Mouse (Mus musculus) MEL (cell line): ENCODE measurements at regions not wholly inside any gene's neighbourhood (a gene's known extent, or its start where the extent isn't known, plus 50 kb on each side); places are given as distances from the start of the nearest gene placed in this dataset.

Source experiments
- DNase-seq: peaks from one replicate; pipeline ENCODE4 v3.0.0; 2011; ENCODE audit warnings: low read depth, low spot score
- H3K27ac ChIP-seq: 2 replicates; pipeline ENCODE4 v1.5.1; 2012; ENCODE audit warnings: low read depth, mild to moderate bottlenecking, control low read depth, low read length, moderate library complexity; ENCODE audit not compliant: control insufficient read depth
- H3K27me3 ChIP-seq, 2 experiments: fragments of 150-350 bp in 1 of 2; sonication (generic) in 1 of 2; 2 replicates each; pipeline ENCODE4 v1.6.1; 2012; ENCODE audit warnings: low read length in 2 of 2, mild to moderate bottlenecking in 2 of 2, improper control_type of control experiment in 1 of 2, moderate library complexity in 1 of 2; ENCODE audit not compliant: insufficient read depth in 2 of 2, control insufficient read depth in 1 of 2
- H3K36me3 ChIP-seq, 2 experiments: 2 replicates each; pipeline ENCODE4 v1.6.1; 2012 to 2014; ENCODE audit warnings: low read length in 2 of 2, improper control_type of control experiment in 1 of 2, inconsistent platforms in 1 of 2, mild to moderate bottlenecking in 1 of 2; ENCODE audit not compliant: insufficient read depth in 2 of 2, control insufficient read depth in 1 of 2
- H3K4me1 ChIP-seq, 2 experiments: fragments of 150-350 bp in 1 of 2; sonication (generic) in 1 of 2; 2 replicates each; pipeline ENCODE4 v1.6.1; 2012; ENCODE audit warnings: low read length in 2 of 2, improper control_type of control experiment in 1 of 2, mild to moderate bottlenecking in 1 of 2; ENCODE audit not compliant: insufficient read depth in 2 of 2, control insufficient read depth in 1 of 2
- H3K4me3 ChIP-seq, 2 experiments: fragments of 150-350 bp in 1 of 2; sonication (generic) in 1 of 2; 2 replicates each; pipeline ENCODE4 v1.5.1; 2012; ENCODE audit warnings: low read depth in 2 of 2, low read length in 2 of 2, mild to moderate bottlenecking in 2 of 2, moderate library complexity in 2 of 2, control low read depth in 1 of 2, improper control_type of control experiment in 1 of 2; ENCODE audit not compliant: control insufficient read depth in 1 of 2, insufficient read depth in 1 of 2
- H3K79me2 ChIP-seq: 2 replicates; pipeline ENCODE4 v1.6.1; 2012; ENCODE audit warnings: mild to moderate bottlenecking, low read length, moderate library complexity; ENCODE audit not compliant: control insufficient read depth, poor library complexity, insufficient read depth
- H3K9ac ChIP-seq: 2 replicates; pipeline ENCODE4 v1.6.1; 2012; ENCODE audit warnings: low read depth, mild to moderate bottlenecking, control low read depth, low read length, moderate library complexity; ENCODE audit not compliant: control insufficient read depth, poor library complexity, severe bottlenecking
- H3K9me3 ChIP-seq: fragments of 150-350 bp; sonication (generic); replicated peaks from 2 replicates; pipeline ENCODE4 v1.6.1; 2012; ENCODE audit warnings: mild to moderate bottlenecking, low read length, improper control_type of control experiment, moderate library complexity; ENCODE audit not compliant: insufficient read depth
- BHLHE40 ChIP-seq: IDR thresholded peaks from 2 replicates; pipeline ENCODE4 v1.6.1; 2012; ENCODE audit warnings: low read depth, mild to moderate bottlenecking, inconsistent platforms, low read length, improper control_type of control experiment, borderline replicate concordance
- CHD1 ChIP-seq: IDR thresholded peaks from 2 replicates; pipeline ENCODE4 v1.6.1; 2012; ENCODE audit warnings: low read depth, mild to moderate bottlenecking, inconsistent platforms, low read length, improper control_type of control experiment
- CHD2 ChIP-seq: IDR thresholded peaks from 2 replicates; pipeline ENCODE4 v1.6.1; 2011; ENCODE audit warnings: low read length, improper control_type of control experiment
- CTCF ChIP-seq, 3 experiments: IDR thresholded peaks in 2 of 3; conservative IDR thresholded peaks in 1 of 3; 2 replicates each; pipeline ENCODE4 v1.5.1; 2011 to 2012; ENCODE audit warnings: low read length in 3 of 3, low read depth in 2 of 3, mild to moderate bottlenecking in 2 of 3, improper control_type of control experiment in 1 of 3, inconsistent platforms in 1 of 3, mixed read lengths in 1 of 3, moderate library complexity in 1 of 3; ENCODE audit not compliant: control insufficient read depth in 1 of 3, insufficient read depth in 1 of 3, poor library complexity in 1 of 3, severe bottlenecking in 1 of 3
- ELF1 ChIP-seq: IDR thresholded peaks from 2 replicates; pipeline ENCODE4 v1.6.1; 2014; ENCODE audit warnings: low read depth, mild to moderate bottlenecking, inconsistent platforms, low read length, improper control_type of control experiment, moderate library complexity
- EP300 ChIP-seq, 2 experiments: IDR thresholded peaks; 2 replicates each; pipeline ENCODE4 v1.6.1; 2011; ENCODE audit warnings: improper control_type of control experiment in 2 of 2, low read length in 2 of 2, low read depth in 1 of 2, mild to moderate bottlenecking in 1 of 2
- ETS1 ChIP-seq: IDR thresholded peaks from 2 replicates; pipeline ENCODE4 v1.6.1; 2012; ENCODE audit warnings: low read depth, mild to moderate bottlenecking, inconsistent platforms, low read length, improper control_type of control experiment, moderate library complexity
- GABPA ChIP-seq: IDR thresholded peaks from 2 replicates; pipeline ENCODE4 v1.6.1; 2012; ENCODE audit warnings: low read depth, mild to moderate bottlenecking, inconsistent platforms, low read length, improper control_type of control experiment, moderate library complexity
- JUND ChIP-seq: IDR thresholded peaks from 2 replicates; pipeline ENCODE4 v1.6.1; 2011; ENCODE audit warnings: low read depth, mild to moderate bottlenecking, improper control_type of control experiment, low read length
- MAFK ChIP-seq: IDR thresholded peaks from 2 replicates; pipeline ENCODE4 v1.6.1; 2011; ENCODE audit warnings: low read depth, mild to moderate bottlenecking, low read length, improper control_type of control experiment, borderline replicate concordance
- MEF2A ChIP-seq: IDR thresholded peaks from 2 replicates; pipeline ENCODE4 v1.6.1; 2014; ENCODE audit warnings: low read depth, mild to moderate bottlenecking, inconsistent platforms, low read length, improper control_type of control experiment; ENCODE audit not compliant: poor library complexity, insufficient replicate concordance, severe bottlenecking; ENCODE audit errors: extremely low read depth
- MXI1 ChIP-seq: IDR thresholded peaks from 2 replicates; pipeline ENCODE4 v1.6.1; 2011; ENCODE audit warnings: mild to moderate bottlenecking, low read depth, low read length, improper control_type of control experiment
- MYB ChIP-seq: IDR thresholded peaks from 2 replicates; pipeline ENCODE4 v1.6.1; 2011; ENCODE audit warnings: mild to moderate bottlenecking, low read depth, low read length, improper control_type of control experiment
- MYC ChIP-seq: IDR thresholded peaks from 2 replicates; pipeline ENCODE4 v1.6.1; 2011; ENCODE audit warnings: low read depth, mild to moderate bottlenecking, low read length, improper control_type of control experiment, moderate library complexity
- POLR2AphosphoS2 ChIP-seq: IDR thresholded peaks from 2 replicates; pipeline ENCODE4 v1.6.1; 2011; ENCODE audit warnings: low read length, improper control_type of control experiment
- POLR2AphosphoS5 ChIP-seq: IDR thresholded peaks from 2 replicates; pipeline ENCODE4 v1.6.1; 2012; ENCODE audit warnings: low read depth, borderline replicate concordance, mild to moderate bottlenecking, inconsistent platforms, low read length, moderate library complexity, mixed read lengths
- RAD21 ChIP-seq: IDR thresholded peaks from 2 replicates; pipeline ENCODE4 v1.6.1; 2011; ENCODE audit warnings: mild to moderate bottlenecking, low read depth, low read length, improper control_type of control experiment
- RCOR1 ChIP-seq: IDR thresholded peaks from 2 replicates; pipeline ENCODE4 v1.6.1; 2012; ENCODE audit warnings: low read depth, mild to moderate bottlenecking, inconsistent platforms, low read length, improper control_type of control experiment
- SIN3A ChIP-seq: IDR thresholded peaks from 2 replicates; pipeline ENCODE4 v1.6.1; 2012; ENCODE audit warnings: low read length, improper control_type of control experiment, inconsistent platforms
- SMC3 ChIP-seq: IDR thresholded peaks from 2 replicates; pipeline ENCODE4 v1.6.1; 2011; ENCODE audit warnings: low read depth, low read length, improper control_type of control experiment
- TAL1 ChIP-seq: IDR thresholded peaks from 2 replicates; pipeline ENCODE4 v1.6.1; 2012; ENCODE audit warnings: mild to moderate bottlenecking, inconsistent platforms, low read length, moderate library complexity, mixed read lengths
- TBP ChIP-seq: IDR thresholded peaks from 2 replicates; pipeline ENCODE4 v1.8.0; 2011; ENCODE audit warnings: low read depth, low read length, improper control_type of control experiment
- TCF12 ChIP-seq: IDR thresholded peaks from 2 replicates; pipeline ENCODE4 v1.6.1; 2014; ENCODE audit warnings: low read depth, mild to moderate bottlenecking, inconsistent platforms, low read length, improper control_type of control experiment, moderate library complexity
- UBTF ChIP-seq: IDR thresholded peaks from 2 replicates; pipeline ENCODE4 v1.6.1; 2012; ENCODE audit warnings: low read depth, mild to moderate bottlenecking, inconsistent platforms, low read length, improper control_type of control experiment, moderate library complexity, borderline replicate concordance; ENCODE audit not compliant: insufficient read depth
- USF1 ChIP-seq: IDR thresholded peaks from 2 replicates; pipeline ENCODE4 v1.6.1; 2014; ENCODE audit warnings: low read depth, mild to moderate bottlenecking, inconsistent platforms, low read length, improper control_type of control experiment, moderate library complexity
- ZC3H11A ChIP-seq: IDR thresholded peaks from 2 replicates; pipeline ENCODE4 v1.6.1; 2012; ENCODE audit warnings: low read depth, mild to moderate bottlenecking, inconsistent platforms, low read length, improper control_type of control experiment
- ZKSCAN1 ChIP-seq: IDR thresholded peaks from 2 replicates; pipeline ENCODE4 v1.6.1; 2012; ENCODE audit warnings: low read depth, mild to moderate bottlenecking, inconsistent platforms, low read length, improper control_type of control experiment, moderate library complexity
- ZMIZ1 ChIP-seq: IDR thresholded peaks from 2 replicates; pipeline ENCODE4 v1.6.1; 2012; ENCODE audit warnings: low read depth, mild to moderate bottlenecking, inconsistent platforms, low read length, improper control_type of control experiment, moderate library complexity
- ZNF384 ChIP-seq: IDR thresholded peaks from 2 replicates; pipeline ENCODE4 v1.6.1; 2012; ENCODE audit warnings: low read depth, mild to moderate bottlenecking, inconsistent platforms, low read length, improper control_type of control experiment

- no peak for TF ChIP-seq RCOR1
- no peak for TF ChIP-seq TAL1
- TF ChIP-seq UBTF, result no peak
- peak; percentile 81 for TF ChIP-seq SMC3
- no peak for TF ChIP-seq TCF12
- no peak for TF ChIP-seq ZKSCAN1
- TF ChIP-seq USF1, result no peak
- no peak for TF ChIP-seq SIN3A
- no peak for TF ChIP-seq POLR2AphosphoS2
- TF ChIP-seq ZC3H11A, result peak; percentile 77
- TF ChIP-seq CHD2, result no peak
- no peak for TF ChIP-seq ZNF384
- TF ChIP-seq MYB, result no peak
- TF ChIP-seq MAFK, result no peak
- TF ChIP-seq RAD21, result peak; percentile 85
- no peak for TF ChIP-seq JUND
- no peak for TF ChIP-seq EP300 (IDR thresholded peaks at IDR 0.05; ENCODE audit: low read depth in 1 of 2, low read length in 2 of 2)
- no peak for TF ChIP-seq ELF1
- TF ChIP-seq MXI1, result no peak
- TF ChIP-seq GABPA, result no peak
- TF ChIP-seq MYC, result no peak
- no peak for TF ChIP-seq BHLHE40
- TF ChIP-seq TBP, result no peak
- no peak for TF ChIP-seq ZMIZ1
- TF ChIP-seq ETS1, result no peak
- TF ChIP-seq POLR2AphosphoS5, result no peak
- peak; percentile 26 to 82 (median 68); a peak in 5 of 6 replicates for TF ChIP-seq CTCF (IDR thresholded peaks at IDR 0.05 in 2 of 3, conservative IDR thresholded peaks at IDR 0.05 in 1 of 3; ENCODE audit: control insufficient read depth in 1 of 3, insufficient read depth in 1 of 3, low read depth in 2 of 3, low read length in 3 of 3, poor library complexity in 1 of 3, severe bottlenecking in 1 of 3)
- TF ChIP-seq CHD1, result no peak
- no peak for TF ChIP-seq MEF2A
- peak; percentile 79 for DNase-seq
These were observed 51.6 kb downstream of the Bex3 start for GRCm38 (mm10) chrX:136321692-136322091.

More at GRCm38 (mm10) chrX:136321692-136322091, 51.6 kb downstream of the Bex3 start:
- Histone ChIP-seq H3K79me2 (no peaks in the 10 kb centered on the region), H3K9ac (no peak overlapping the region), H3K9me3 (no peaks in the 10 kb centered on the region), H3K36me3 (peaks cover 0 to 7% of the 10 kb centered on the region in 2 experiments; a peak in 2 of 4 replicates), H3K27ac (no peak overlapping the region), H3K4me3 (no peak overlapping the region), H3K27me3 (no peaks in the 10 kb centered on the region; a peak in 1 of 4 replicates), H3K4me1 (peaks cover 0 to 6% of the 10 kb centered on the region in 2 experiments; a peak in 1 of 4 replicates)
